ENCODE assay signal across 9 mouse cellular contexts in genomic region chr5:27544816-27545270, GRCm38 (mm10). TPM values are rescaled to one million over a fixed set of nuclear protein-coding genes. Genes with fewer than 3 reads are reported as not detected.
DNase-seq lines count a peak whose midpoint lies in the region; ATAC-seq and TF ChIP-seq lines count a peak whose summit lies in the region.
"Had no signal": no experiment of that assay in that cellular context is flagged by ENCODE, and none has a peak within 500 bp of the region (broad histone marks: within the 10 kb centered on the region; RNA-seq: fewer than 3 reads in every experiment).

No protein-coding gene starts in this region.

- H3K4me2 ChIP-seq in embryonic facial prominence, embryonic 14.5 days (ENCODE audit: low read depth, low read length), result no peak overlapping the region
- no peak overlapping the region for H3K4me2 ChIP-seq in midbrain, embryonic 11.5 days
- H3K4me2 ChIP-seq in stomach, postnatal 0 days (replicated peaks; ENCODE audit: low read depth), result no peak overlapping the region

- no peaks in the 10 kb centered on the region for H3K27me3 ChIP-seq in embryonic facial prominence, embryonic 14.5 days (replicated peaks; ENCODE audit: control insufficient read depth, insufficient read depth, low read length)
- H3K27me3 ChIP-seq in midbrain, embryonic 11.5 days (ENCODE audit: control insufficient read depth, insufficient read depth, low read length), result no peaks in the 10 kb centered on the region
- no peaks in the 10 kb centered on the region for H3K27me3 ChIP-seq in stomach, postnatal 0 days (ENCODE audit: control insufficient read depth, insufficient read depth, low read length)

- H3K4me3 ChIP-seq in embryonic facial prominence, embryonic 14.5 days (ENCODE audit: low read depth, low read length), result no peak overlapping the region
- H3K4me3 ChIP-seq in midbrain, embryonic 11.5 days (ENCODE audit: low read depth, low read length), result no peak overlapping the region
- no peak overlapping the region for H3K4me3 ChIP-seq in stomach, postnatal 0 days (ENCODE audit: low read depth, low read length)

- WGBS in embryonic facial prominence, embryonic 14.5 days, result 16% methylated on average over 2 of the region's 2 CpGs
- 25% methylated on average over 2 of the region's 2 CpGs for WGBS in midbrain, embryonic 11.5 days
- 9% methylated on average over 2 of the region's 2 CpGs for WGBS in stomach, postnatal 0 days

- peak; percentile 53 for TF ChIP-seq CTCF in stomach, postnatal 0 days (IDR thresholded peaks at IDR 0.05; ENCODE audit: low read depth)

- TF ChIP-seq EP300 in stomach, postnatal 0 days (optimal IDR thresholded peaks at IDR 0.05), result no peak

- peak; percentile 42 for DNase-seq in left cerebral cortex, adult 11 months (ENCODE audit: low spot score)
- DNase-seq in left cerebral cortex, postnatal 36 days (ENCODE audit: low spot score in 2 of 2), result no peak
- peak; percentile 41 for DNase-seq in adrenal gland, postnatal 25 days
- peak; percentile 72 for DNase-seq in embryonic facial prominence, embryonic 14.5 days (ENCODE audit: low spot score)
- DNase-seq in kidney, adult 9 months, result peak; percentile 23
- DNase-seq in midbrain, embryonic 11.5 days (ENCODE audit: low spot score, missing footprints), result peak; percentile 88
- peak; percentile 46 for DNase-seq in stomach, postnatal 0 days (ENCODE audit: low spot score)

- no peak for ATAC-seq in embryonic facial prominence, embryonic 14.5 days (ENCODE audit: low read depth)
- no peak for ATAC-seq in midbrain, embryonic 11.5 days (ENCODE audit: low FRiP score)
- no peak for ATAC-seq in stomach, postnatal 0 days (ENCODE audit: low FRiP score, low TSS enrichment)
- no peak for ATAC-seq in erythroid progenitor cell, adult 5-6 weeks (replicated peaks; ENCODE audit: low FRiP score, poor library complexity, severe bottlenecking)

- no peaks in the 10 kb centered on the region for H3K9me3 ChIP-seq in embryonic facial prominence, embryonic 14.5 days (ENCODE audit: control insufficient read depth, low read length)
- H3K9me3 ChIP-seq in midbrain, embryonic 11.5 days (ENCODE audit: control insufficient read depth, low read length), result no peaks in the 10 kb centered on the region
- no peaks in the 10 kb centered on the region for H3K9me3 ChIP-seq in stomach, postnatal 0 days (ENCODE audit: control insufficient read depth, low read length)

- no peaks in the 10 kb centered on the region for H3K4me1 ChIP-seq in embryonic facial prominence, embryonic 14.5 days (ENCODE audit: control insufficient read depth, insufficient read depth, low read length)
- no peaks in the 10 kb centered on the region for H3K4me1 ChIP-seq in midbrain, embryonic 11.5 days (ENCODE audit: control insufficient read depth, insufficient read depth, low read length)
- H3K4me1 ChIP-seq in stomach, postnatal 0 days (replicated peaks; ENCODE audit: control insufficient read depth, insufficient read depth), result no peaks in the 10 kb centered on the region

- H3K36me3 ChIP-seq in embryonic facial prominence, embryonic 14.5 days (ENCODE audit: control insufficient read depth, insufficient read depth, low read length), result no peaks in the 10 kb centered on the region
- no peaks in the 10 kb centered on the region for H3K36me3 ChIP-seq in midbrain, embryonic 11.5 days (ENCODE audit: control insufficient read depth, insufficient read depth, low read length)
- H3K36me3 ChIP-seq in stomach, postnatal 0 days (ENCODE audit: control insufficient read depth, insufficient read depth, low read length), result no peaks in the 10 kb centered on the region

- no peak overlapping the region for H3K9ac ChIP-seq in embryonic facial prominence, embryonic 14.5 days (ENCODE audit: low read depth, low read length)
- no peak overlapping the region for H3K9ac ChIP-seq in midbrain, embryonic 11.5 days (ENCODE audit: low read length)
- no peak overlapping the region for H3K9ac ChIP-seq in stomach, postnatal 0 days (ENCODE audit: low read length)

- no peak overlapping the region for H3K27ac ChIP-seq in embryonic facial prominence, embryonic 14.5 days (replicated peaks; ENCODE audit: low read depth, low read length)
- H3K27ac ChIP-seq in midbrain, embryonic 11.5 days (ENCODE audit: low read depth, low read length), result no peak overlapping the region
- H3K27ac ChIP-seq in stomach, postnatal 0 days (replicated peaks), result no peak overlapping the region

- intact Hi-C loops in left cerebral cortex, postnatal 36 days (cut with DNase I), result loop anchor here (2.0 to 5.0 kb wide), 2 partner anchors 468 to 493 kb away; no protein-coding TSS in a partner anchor

RNA-seq across cellular contexts. Expression of gene Speer4b, which starts 43.6 kb away (rescaled TPM):
- total RNA-seq in left cerebral cortex, postnatal 36 days (2021), result not detected
- not detected in 2 replicates for total RNA-seq in adrenal gland, postnatal 25 days (2021)
- polyA plus RNA-seq in embryonic facial prominence, embryonic 14.5 days (2014; fragmentation: Nextera tagmentation; extraction: Ambion mirVana), result 0.49 TPM in 1 of 2 replicates, not detected in the other
- polyA plus RNA-seq in midbrain, embryonic 11.5 days (2014; fragmentation: Nextera tagmentation; extraction: Ambion mirVana), result not detected in 2 replicates
- polyA plus RNA-seq in stomach, postnatal 0 days (2015; fragmentation: Nextera tagmentation; extraction: Ambion mirVana), result not detected in 2 replicates
- not detected in 2 replicates for total RNA-seq in erythroid progenitor cell, adult 5-6 weeks (2015; ENCODE audit: low replicate concordance)
- not detected in 2 replicates for total RNA-seq in erythroid progenitor cell, adult 5-6 weeks (2017; ENCODE audit: low replicate concordance)
- polyA plus RNA-seq: small intestine, adult 2 months had no signal

Comparison
In these comparisons a context has a peak if more than half of its experiments do, and no peak if none do; other contexts are left out.
1. DNase-seq: peak in left cerebral cortex, adult 11 months (single experiment), adrenal gland, postnatal 25 days (single experiment), embryonic facial prominence, embryonic 14.5 days (single experiment), kidney, adult 9 months (single experiment), midbrain, embryonic 11.5 days (single experiment) and stomach, postnatal 0 days (single experiment); none in left cerebral cortex, postnatal 36 days (0 of 2).